Mouse (Mus musculus) T-helper 17 cell (primary cell): ENCODE measurements around the gene Gm8281.
"Not testable (repeated sequence)": the region's sequence is repeated elsewhere in the genome, so short reads cannot be mapped to it uniquely, and the experiment has no call there.

Source experiments
- in situ Hi-C, 2 experiments: fragments of 300-600 bp; cut with MboI, MseI; formaldehyde crosslinking; loops; 1 replicate in 1 of 2; 2 replicates in 1 of 2; pipeline ENCODE4 v1.15.1; 2025; ENCODE audit warnings: high pct_unique_total_duplicates in 2 of 2

The Gm8281 gene

GRCm38 (mm10) chr14:5070611-5071490 lies at the start of gene Gm8281:
Gene Gm8281 (plus strand): TSS chr14:5071040.
- in situ Hi-C loops: not testable (repeated sequence)

- in situ Hi-C loops: loop anchor here (5.0 to 10.0 kb wide), 3 partner anchors 1048 to 1167 kb away; partner anchors contain the start of gene Gm21560 (in 2 of the 2)
These were observed 20.5 kb upstream of the Gm8281 start, which contains the start of gene 4930555G01Rik for GRCm38 (mm10) chr14:5050329-5050728. Gene 4930555G01Rik (plus strand): TSS chr14:5050629.

- in situ Hi-C loops: loop anchor here in 1 of 2 experiments (25.0 kb wide), 1 partner anchor 356 kb away; the partner anchor contains the start of genes Gm3187 and Gm8246
These were observed 60.4 kb downstream of the Gm8281 start, which contains the start of gene Gm8279 for GRCm38 (mm10) chr14:5131219-5131618. Gene Gm8279 (plus strand): TSS chr14:5131519.
